Mouse (Mus musculus): Measurements from ENCODE around the gene Plcxd2. TPM values are rescaled to one million over a fixed set of nuclear protein-coding genes. Genes with fewer than 3 reads are reported as not detected.

Plcxd2 gene
- polyA plus RNA-seq, 1 experiment from 2014 or later, result 10.3 TPM

DNA sequence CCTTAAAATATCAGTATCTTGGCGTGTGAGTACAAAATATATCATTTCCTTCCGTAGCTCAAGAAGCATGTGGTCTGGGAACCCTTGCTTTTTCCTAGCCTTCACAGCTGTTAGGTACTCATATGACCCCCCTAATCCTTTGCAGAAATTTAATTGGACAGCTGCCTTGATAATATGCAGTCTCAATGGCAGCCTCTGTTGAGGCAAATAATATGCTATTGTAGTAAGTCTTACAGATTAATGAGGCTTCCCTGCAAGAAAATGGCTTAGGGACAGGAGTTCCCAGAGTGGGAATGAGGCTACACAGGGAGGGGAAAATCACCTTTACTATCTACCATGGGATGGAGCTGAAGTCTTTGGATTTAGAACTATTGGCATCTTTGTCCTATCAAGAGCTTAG, 73.5 kb downstream of the Plcxd2 start:
- Histone ChIP-seq H3K36me3 (ENCODE audit: control insufficient read depth, insufficient read depth, low read length) (no peaks in the 10 kb centered on the region), H3K4me2 (ENCODE audit: low read length) (no peak overlapping the region), H3K4me1 (ENCODE audit: control insufficient read depth, insufficient read depth, low read length) (no peaks in the 10 kb centered on the region), H3K27me3 (replicated peaks; ENCODE audit: control insufficient read depth, insufficient read depth, low read length) (no peaks in the 10 kb centered on the region), H3K9me3 (replicated peaks; ENCODE audit: control insufficient read depth, low read length) (no peaks in the 10 kb centered on the region), H3K9ac (ENCODE audit: low read length) (no peak overlapping the region), H3K27ac (ENCODE audit: low read depth, low read length) (no peak overlapping the region), H3K4me3 (ENCODE audit: low read depth, low read length) (no peak overlapping the region)
- 15% methylated on average over 2 of the region's 2 CpGs for WGBS
- ATAC-seq (peak; percentile 72), DNase-seq (ENCODE audit: low spot score) (peak; percentile 62)

GRCm38 (mm10) chr16:45935956-45936483, 74.0 kb downstream of the Plcxd2 start:
- H3K4me2 ChIP-seq (ENCODE audit: low read length), result no peak overlapping the region
- no peaks in the 10 kb centered on the region for H3K9me3 ChIP-seq (replicated peaks; ENCODE audit: control insufficient read depth, low read length)
- H3K9ac ChIP-seq (ENCODE audit: low read length), result no peak overlapping the region
- 35% methylated on average over 3 of the region's 3 CpGs for WGBS
- no peaks in the 10 kb centered on the region for H3K4me1 ChIP-seq (ENCODE audit: control insufficient read depth, insufficient read depth, low read length)
- H3K36me3 ChIP-seq (ENCODE audit: control insufficient read depth, insufficient read depth, low read length), result no peaks in the 10 kb centered on the region
- H3K27me3 ChIP-seq (replicated peaks; ENCODE audit: control insufficient read depth, insufficient read depth, low read length), result no peaks in the 10 kb centered on the region
- no peak overlapping the region for H3K4me3 ChIP-seq (ENCODE audit: low read depth, low read length)
- DNase-seq (ENCODE audit: low spot score) (no peak), ATAC-seq (peak; percentile 63; the same call in 1 of the 2 replicates)
- H3K27ac ChIP-seq (ENCODE audit: low read depth, low read length), result no peak overlapping the region

- no peaks in the 10 kb centered on the region for H3K36me3 ChIP-seq (ENCODE audit: control insufficient read depth, insufficient read depth, low read length)
- WGBS, result 53% methylated on average over 2 of the region's 2 CpGs
- ATAC-seq (no peak; the same call in 1 of the 2 replicates), DNase-seq (ENCODE audit: low spot score) (peak; percentile 7)
- no peaks in the 10 kb centered on the region for H3K9me3 ChIP-seq (replicated peaks; ENCODE audit: control insufficient read depth, low read length)
- no peak overlapping the region for H3K27ac ChIP-seq (ENCODE audit: low read depth, low read length)
- no peaks in the 10 kb centered on the region for H3K27me3 ChIP-seq (replicated peaks; ENCODE audit: control insufficient read depth, insufficient read depth, low read length)
- H3K4me1 ChIP-seq (ENCODE audit: control insufficient read depth, insufficient read depth, low read length), result no peaks in the 10 kb centered on the region
- no peak overlapping the region for H3K9ac ChIP-seq (ENCODE audit: low read length)
- H3K4me2 ChIP-seq (ENCODE audit: low read length), result no peak overlapping the region
- no peak overlapping the region for H3K4me3 ChIP-seq (ENCODE audit: low read depth, low read length)
These were observed 75.2 kb downstream of the Plcxd2 start for GRCm38 (mm10) chr16:45934721-45935407.

GRCm38 (mm10) chr16:45930308-45930707, 79.7 kb downstream of the Plcxd2 start:
- no peaks in the 10 kb centered on the region for H3K4me1 ChIP-seq (ENCODE audit: control insufficient read depth, insufficient read depth, low read length)
- H3K27ac ChIP-seq (ENCODE audit: low read depth, low read length), result no peak overlapping the region
- ATAC-seq (no peak), DNase-seq (ENCODE audit: low spot score) (no peak)
- H3K9me3 ChIP-seq (replicated peaks; ENCODE audit: control insufficient read depth, low read length), result no peaks in the 10 kb centered on the region
- 96% methylated on average over 3 of the region's 3 CpGs for WGBS
- H3K27me3 ChIP-seq (replicated peaks; ENCODE audit: control insufficient read depth, insufficient read depth, low read length), result no peaks in the 10 kb centered on the region
- H3K9ac ChIP-seq (ENCODE audit: low read length), result no peak overlapping the region
- no peaks in the 10 kb centered on the region for H3K36me3 ChIP-seq (ENCODE audit: control insufficient read depth, insufficient read depth, low read length)
- no peak overlapping the region for H3K4me3 ChIP-seq (ENCODE audit: low read depth, low read length)
- no peak overlapping the region for H3K4me2 ChIP-seq (ENCODE audit: low read length)

DNA sequence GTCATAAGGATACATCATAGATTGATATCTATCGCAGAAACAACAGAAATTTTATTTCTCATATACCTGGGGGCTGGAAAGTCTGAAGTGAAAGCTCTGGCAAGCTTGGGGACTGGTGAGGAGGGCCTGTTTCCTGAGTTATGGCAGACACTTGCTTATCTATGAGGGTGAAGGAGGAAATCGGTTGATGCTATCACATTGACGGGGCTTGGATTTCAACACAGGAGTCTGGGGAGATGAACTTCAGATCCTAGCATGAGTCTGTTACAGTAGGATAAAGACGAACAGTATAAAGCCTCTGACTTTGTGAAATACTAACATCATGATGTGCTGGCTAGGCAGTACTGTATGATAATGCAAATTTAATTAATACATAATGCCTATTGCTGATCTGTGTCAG, 81.9 kb downstream of the Plcxd2 start:
- Histone ChIP-seq H3K9ac (ENCODE audit: low read length) (no peak overlapping the region), H3K27ac (ENCODE audit: low read depth, low read length) (no peak overlapping the region), H3K4me3 (ENCODE audit: low read depth, low read length) (no peak overlapping the region), H3K9me3 (replicated peaks; ENCODE audit: control insufficient read depth, low read length) (no peaks in the 10 kb centered on the region), H3K4me2 (ENCODE audit: low read length) (no peak overlapping the region), H3K27me3 (replicated peaks; ENCODE audit: control insufficient read depth, insufficient read depth, low read length) (no peaks in the 10 kb centered on the region), H3K4me1 (ENCODE audit: control insufficient read depth, insufficient read depth, low read length) (no peaks in the 10 kb centered on the region), H3K36me3 (ENCODE audit: control insufficient read depth, insufficient read depth, low read length) (no peaks in the 10 kb centered on the region)
- no peak for ATAC-seq
- DNase-seq (ENCODE audit: low spot score), result no peak
- WGBS, result 92% methylated on average over 4 of the region's 4 CpGs

- no peaks in the 10 kb centered on the region for H3K27me3 ChIP-seq (replicated peaks; ENCODE audit: control insufficient read depth, insufficient read depth, low read length)
- ATAC-seq, result no peak
- H3K4me1 ChIP-seq (ENCODE audit: control insufficient read depth, insufficient read depth, low read length), result no peaks in the 10 kb centered on the region
- 79% methylated on average over 3 of the region's 3 CpGs for WGBS
- H3K9ac ChIP-seq (ENCODE audit: low read length), result no peak overlapping the region
- no peak for DNase-seq (ENCODE audit: low spot score)
- no peak overlapping the region for H3K4me3 ChIP-seq (ENCODE audit: low read depth, low read length)
- H3K4me2 ChIP-seq (ENCODE audit: low read length), result no peak overlapping the region
- H3K27ac ChIP-seq (ENCODE audit: low read depth, low read length), result no peak overlapping the region
- no peaks in the 10 kb centered on the region for H3K9me3 ChIP-seq (replicated peaks; ENCODE audit: control insufficient read depth, low read length)
- H3K36me3 ChIP-seq (ENCODE audit: control insufficient read depth, insufficient read depth, low read length), result no peaks in the 10 kb centered on the region
These were observed 82.4 kb downstream of the Plcxd2 start for GRCm38 (mm10) chr16:45927601-45928000.

- H3K27ac ChIP-seq (ENCODE audit: low read depth, low read length), result no peak overlapping the region
- 95% methylated on average over 5 of the region's 5 CpGs for WGBS
- H3K4me3 ChIP-seq (ENCODE audit: low read depth, low read length), result no peak overlapping the region
- no peak overlapping the region for H3K4me2 ChIP-seq (ENCODE audit: low read length)
- H3K9ac ChIP-seq (ENCODE audit: low read length), result no peak overlapping the region
- H3K27me3 ChIP-seq (replicated peaks; ENCODE audit: control insufficient read depth, insufficient read depth, low read length), result no peaks in the 10 kb centered on the region
- H3K4me1 ChIP-seq (ENCODE audit: control insufficient read depth, insufficient read depth, low read length), result no peaks in the 10 kb centered on the region
- H3K9me3 ChIP-seq (replicated peaks; ENCODE audit: control insufficient read depth, low read length), result no peaks in the 10 kb centered on the region
- ATAC-seq, result no peak
- DNase-seq (ENCODE audit: low spot score), result no peak
- no peaks in the 10 kb centered on the region for H3K36me3 ChIP-seq (ENCODE audit: control insufficient read depth, insufficient read depth, low read length)
These were observed 83.1 kb downstream of the Plcxd2 start for GRCm38 (mm10) chr16:45926875-45927274.

- DNase-seq (ENCODE audit: low spot score) (no peak), ATAC-seq (no peak)
- H3K4me2 ChIP-seq (ENCODE audit: low read length), result no peak overlapping the region
- no peaks in the 10 kb centered on the region for H3K4me1 ChIP-seq (ENCODE audit: control insufficient read depth, insufficient read depth, low read length)
- H3K36me3 ChIP-seq (ENCODE audit: control insufficient read depth, insufficient read depth, low read length), result no peaks in the 10 kb centered on the region
- WGBS, result 84% methylated on average over 6 of the region's 6 CpGs
- no peak overlapping the region for H3K4me3 ChIP-seq (ENCODE audit: low read depth, low read length)
- H3K27me3 ChIP-seq (replicated peaks; ENCODE audit: control insufficient read depth, insufficient read depth, low read length), result no peaks in the 10 kb centered on the region
- H3K27ac ChIP-seq (ENCODE audit: low read depth, low read length), result no peak overlapping the region
- H3K9me3 ChIP-seq (replicated peaks; ENCODE audit: control insufficient read depth, low read length), result no peaks in the 10 kb centered on the region
- H3K9ac ChIP-seq (ENCODE audit: low read length), result no peak overlapping the region
These were observed 86.1 kb downstream of the Plcxd2 start for GRCm38 (mm10) chr16:45923731-45924424.
